11 mouse cellular contexts compared by ENCODE assay signal in the genomic region with DNA sequence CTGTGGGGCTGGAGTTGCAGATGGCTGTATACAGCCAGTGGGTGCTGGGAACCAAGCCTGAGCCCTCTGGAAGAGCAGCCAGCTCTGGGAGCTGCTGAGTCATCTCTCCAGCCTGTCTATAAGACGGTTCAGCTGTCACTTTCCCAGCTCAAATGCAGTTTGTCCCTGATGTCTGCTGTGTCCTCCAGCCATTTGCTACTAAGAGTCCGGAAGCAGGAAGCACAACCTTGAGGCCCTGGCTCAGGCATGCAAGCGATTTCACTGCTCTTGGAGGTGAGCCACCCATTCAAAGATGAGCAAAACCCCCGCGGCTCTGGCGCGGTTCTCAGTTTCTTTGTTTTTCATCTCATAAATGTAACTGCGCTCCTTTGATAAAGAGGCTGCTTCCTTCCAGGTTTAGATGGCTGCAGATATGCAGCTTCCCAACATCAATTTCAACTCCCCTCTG. TPM values are rescaled to one million over a fixed set of nuclear protein-coding genes. Genes with fewer than 3 reads are reported as not detected.
DNase-seq lines count a peak whose midpoint lies in the region; ATAC-seq lines count a peak whose summit lies in the region.
"Had no signal": no experiment of that assay in that cellular context is flagged by ENCODE, and none has a peak within 500 bp of the region (broad histone marks: within the 10 kb centered on the region; RNA-seq: fewer than 3 reads in every experiment).

No protein-coding gene starts in this region.

- H3K4me2 ChIP-seq in liver, embryonic 12.5 days = peak overlapping the region; percentile 46
- H3K4me2 ChIP-seq: forebrain, embryonic 12.5 days had no signal

- WGBS in liver, embryonic 12.5 days (ENCODE audit: insufficient replicate concordance) = 41% methylated on average over 8 of the region's 8 CpGs

- no peaks in the 10 kb centered on the region for H3K36me3 ChIP-seq in liver, embryonic 12.5 days
- H3K36me3 ChIP-seq: forebrain, embryonic 12.5 days had no signal

- peak overlapping the region; percentile 6; the same call in 1 of the 2 replicates for H3K27ac ChIP-seq in liver, embryonic 12.5 days
- H3K27ac ChIP-seq: forebrain, embryonic 12.5 days had no signal

- peak; percentile 7 to 41 for DNase-seq in heart, adult 9 months (ENCODE audit: low spot score in 2 of 2)
- DNase-seq in heart, postnatal 25 days (ENCODE audit: low spot score) = no peak
- DNase-seq in T-cell, adult 2 months (ENCODE audit: low spot score) = peak; percentile 42
- DNase-seq in thymus, postnatal 14 days = peak; percentile 53
- DNase-seq in cerebellum, adult 11 months = no peak
- no peak for DNase-seq in Muller cell, postnatal 12 days (ENCODE audit: inconsistent ontology term)
- DNase-seq in left cerebral cortex, postnatal 4 days = no peak
- DNase-seq: cerebellum, adult 2 months; kidney, adult 9 months had no signal

- H3K9ac ChIP-seq in liver, embryonic 12.5 days = no peak overlapping the region
- H3K9ac ChIP-seq: forebrain, embryonic 12.5 days had no signal

- intact Hi-C loops in heart, postnatal 25 days (cut with DNase I) = no loop called here
- intact Hi-C loops in left cerebral cortex, postnatal 4 days (cut with DNase I) = no loop called here

- H3K4me1 ChIP-seq in liver, embryonic 12.5 days = peaks cover 10% of the 10 kb centered on the region
- H3K4me1 ChIP-seq: forebrain, embryonic 12.5 days had no signal

- H3K4me3 ChIP-seq in liver, embryonic 12.5 days = peak overlapping the region; percentile 1; the same call in 1 of the 2 replicates
- H3K4me3 ChIP-seq: forebrain, embryonic 12.5 days had no signal

- H3K27me3 ChIP-seq in liver, embryonic 12.5 days (replicated peaks) = no peaks in the 10 kb centered on the region
- H3K27me3 ChIP-seq: forebrain, embryonic 12.5 days had no signal

- no peaks in the 10 kb centered on the region for H3K9me3 ChIP-seq in liver, embryonic 12.5 days (replicated peaks)
- H3K9me3 ChIP-seq: forebrain, embryonic 12.5 days had no signal

- peak; percentile 66 for ATAC-seq in liver, embryonic 12.5 days

RNA-seq across cellular contexts. Expression of a gene that starts 17.2 kb away (rescaled TPM):
- 10 to 100 TPM; 42.2 to 42.3 TPM for total RNA-seq in heart, postnatal 25 days (2021)
- polyA plus RNA-seq in liver, embryonic 12.5 days (2016; fragmentation: Nextera tagmentation; extraction: Ambion mirVana) = 50.5 and 51.0 TPM in 2 replicates
- 10 to 100 TPM; 36.1 to 39.1 TPM for total RNA-seq in left cerebral cortex, postnatal 4 days (2021)

Comparison
In these comparisons a context has a peak if more than half of its experiments do, and no peak if none do; other contexts are left out.
1. DNase-seq: peak in heart, adult 9 months (2 of 2), T-cell, adult 2 months (single experiment) and thymus, postnatal 14 days (single experiment); none in heart, postnatal 25 days (single experiment), cerebellum, adult 11 months (single experiment), Muller cell, postnatal 12 days (single experiment) and left cerebral cortex, postnatal 4 days (single experiment).